Mouse (Mus musculus): ENCODE measurements around the gene Gm49392. TPM values are rescaled to one million over a fixed set of nuclear protein-coding genes. Genes with fewer than 3 reads are reported as not detected.

Gene Gm49392
- polyA plus RNA-seq, 2 experiments = 0.24 to 0.36 TPM

GRCm38 (mm10) chr13:60895406-60896160 lies 1.1 kb downstream of the Gm49392 start:
- no peak for TF ChIP-seq POLR2A (IDR thresholded peaks at IDR 0.05; ENCODE audit: borderline replicate concordance, extremely low read depth, insufficient read depth, insufficient read length)
- no peak for DNase-seq (ENCODE audit: low spot score)

GRCm38 (mm10) chr13:60892301-60892700 lies 4.4 kb downstream of the Gm49392 start:
- Histone ChIP-seq H3K27me3 (ENCODE audit: control insufficient read depth, insufficient read depth, low read length) (no peaks in the 10 kb centered on the region), H3K36me3 (ENCODE audit: control insufficient read depth, insufficient read depth, low read length) (no peaks in the 10 kb centered on the region), H3K4me1 (ENCODE audit: control insufficient read depth, insufficient read depth, low read length) (no peaks in the 10 kb centered on the region), H3K4me3 (replicated peaks; ENCODE audit: low read length) (no peak overlapping the region), H3K4me2 (replicated peaks; ENCODE audit: low read depth, low read length, severe bottlenecking) (no peak overlapping the region), H3K27ac (replicated peaks; ENCODE audit: low read depth, low read length) (no peak overlapping the region), H3K9ac (ENCODE audit: low read depth, low read length, severe bottlenecking) (no peak overlapping the region), H3K9me3 (ENCODE audit: control insufficient read depth, low read length) (no peaks in the 10 kb centered on the region)
- DNase-seq (ENCODE audit: low spot score) (no peak), ATAC-seq (ENCODE audit: low FRiP score, low read depth) (no peak)
- 86% methylated on average over 1 of the region's 1 CpGs for WGBS
- TF ChIP-seq POLR2A (IDR thresholded peaks at IDR 0.05; ENCODE audit: borderline replicate concordance, extremely low read depth, insufficient read depth, insufficient read length) = no peak

More at GRCm38 (mm10) chr13:60895406-60896160, 1.1 kb downstream of the Gm49392 start:
- Histone ChIP-seq H3K4me2 (replicated peaks; ENCODE audit: low read depth, low read length, severe bottlenecking) (no peak overlapping the region), H3K36me3 (ENCODE audit: control insufficient read depth, insufficient read depth, low read length) (no peaks in the 10 kb centered on the region), H3K27me3 (ENCODE audit: control insufficient read depth, insufficient read depth, low read length) (no peaks in the 10 kb centered on the region), H3K9me3 (ENCODE audit: control insufficient read depth, low read length) (no peaks in the 10 kb centered on the region), H3K27ac (replicated peaks; ENCODE audit: low read depth, low read length) (no peak overlapping the region), H3K9ac (ENCODE audit: low read depth, low read length, severe bottlenecking) (no peak overlapping the region), H3K4me3 (replicated peaks; ENCODE audit: low read length) (no peak overlapping the region), H3K4me1 (ENCODE audit: control insufficient read depth, insufficient read depth, low read length) (no peaks in the 10 kb centered on the region)
- ATAC-seq (ENCODE audit: low FRiP score, low read depth) = no peak

GRCm38 (mm10) chr13:60864281-60864680 lies 32.4 kb downstream of the Gm49392 start, which contains the start of gene 4930486L24Rik:
4930486L24Rik (minus strand) TSS chr13:60864475.
- ATAC-seq (ENCODE audit: low FRiP score, low read depth) (no peak), DNase-seq (ENCODE audit: low spot score) (no peak)
- no peak for TF ChIP-seq POLR2A (IDR thresholded peaks at IDR 0.05; ENCODE audit: borderline replicate concordance, extremely low read depth, insufficient read depth, insufficient read length)
- H3K4me1 ChIP-seq (ENCODE audit: control insufficient read depth, insufficient read depth, low read length) = no peaks in the 10 kb centered on the region
- 47% methylated on average over 1 of the region's 1 CpGs for WGBS
- no peak within 1 kb of the TSS for H3K27ac ChIP-seq (replicated peaks; ENCODE audit: low read depth, low read length)
- H3K9me3 ChIP-seq (ENCODE audit: control insufficient read depth, low read length) = no peaks in the 10 kb centered on the region
- H3K9ac ChIP-seq (ENCODE audit: low read depth, low read length, severe bottlenecking) = no peak within 1 kb of the TSS
- no peaks in the 10 kb centered on the region for H3K27me3 ChIP-seq (ENCODE audit: control insufficient read depth, insufficient read depth, low read length)
- no peak within 1 kb of the TSS for H3K4me3 ChIP-seq (replicated peaks; ENCODE audit: low read length)
- H3K4me2 ChIP-seq (replicated peaks; ENCODE audit: low read depth, low read length, severe bottlenecking) = no peak within 1 kb of the TSS
- no peaks in the 10 kb centered on the region for H3K36me3 ChIP-seq (ENCODE audit: control insufficient read depth, insufficient read depth, low read length)

- no peaks in the 10 kb centered on the region for H3K36me3 ChIP-seq (ENCODE audit: control insufficient read depth, insufficient read depth, low read length)
- no peaks in the 10 kb centered on the region for H3K4me1 ChIP-seq (ENCODE audit: control insufficient read depth, insufficient read depth, low read length)
- no peak overlapping the region for H3K4me2 ChIP-seq (replicated peaks; ENCODE audit: low read depth, low read length, severe bottlenecking)
- no peak overlapping the region for H3K9ac ChIP-seq (ENCODE audit: low read depth, low read length, severe bottlenecking)
- no peak overlapping the region for H3K27ac ChIP-seq (replicated peaks; ENCODE audit: low read depth, low read length)
- no peak overlapping the region for H3K4me3 ChIP-seq (replicated peaks; ENCODE audit: low read length)
- ATAC-seq (ENCODE audit: low FRiP score, low read depth) = no peak
- 80% methylated on average over 4 of the region's 4 CpGs for WGBS
- H3K9me3 ChIP-seq (ENCODE audit: control insufficient read depth, low read length) = no peaks in the 10 kb centered on the region
- no peaks in the 10 kb centered on the region for H3K27me3 ChIP-seq (ENCODE audit: control insufficient read depth, insufficient read depth, low read length)
- no peak for TF ChIP-seq POLR2A (IDR thresholded peaks at IDR 0.05; ENCODE audit: borderline replicate concordance, extremely low read depth, insufficient read depth, insufficient read length)
- no peak for DNase-seq (ENCODE audit: low spot score)
These were observed 48.2 kb downstream of the Gm49392 start for GRCm38 (mm10) chr13:60848241-60849120.

GRCm38 (mm10) chr13:60843153-60843552 lies 53.5 kb downstream of the Gm49392 start:
- H3K4me3 ChIP-seq (replicated peaks; ENCODE audit: low read length) = no peak overlapping the region
- no peak overlapping the region for H3K4me2 ChIP-seq (replicated peaks; ENCODE audit: low read depth, low read length, severe bottlenecking)
- H3K36me3 ChIP-seq (ENCODE audit: control insufficient read depth, insufficient read depth, low read length) = no peaks in the 10 kb centered on the region
- TF ChIP-seq POLR2A (IDR thresholded peaks at IDR 0.05; ENCODE audit: borderline replicate concordance, extremely low read depth, insufficient read depth, insufficient read length) = no peak
- no peaks in the 10 kb centered on the region for H3K9me3 ChIP-seq (ENCODE audit: control insufficient read depth, low read length)
- no peak for ATAC-seq (ENCODE audit: low FRiP score, low read depth)
- H3K4me1 ChIP-seq (ENCODE audit: control insufficient read depth, insufficient read depth, low read length) = no peaks in the 10 kb centered on the region
- DNase-seq (ENCODE audit: low spot score) = no peak
- no peak overlapping the region for H3K9ac ChIP-seq (ENCODE audit: low read depth, low read length, severe bottlenecking)
- no peak overlapping the region for H3K27ac ChIP-seq (replicated peaks; ENCODE audit: low read depth, low read length)
- H3K27me3 ChIP-seq (ENCODE audit: control insufficient read depth, insufficient read depth, low read length) = no peaks in the 10 kb centered on the region
- 81% methylated on average over 8 of the region's 8 CpGs for WGBS

All from limb, embryonic 14.5 days (tissue).